Mouse (Mus musculus): ENCODE measurements around the gene Adgrl3.

DNA sequence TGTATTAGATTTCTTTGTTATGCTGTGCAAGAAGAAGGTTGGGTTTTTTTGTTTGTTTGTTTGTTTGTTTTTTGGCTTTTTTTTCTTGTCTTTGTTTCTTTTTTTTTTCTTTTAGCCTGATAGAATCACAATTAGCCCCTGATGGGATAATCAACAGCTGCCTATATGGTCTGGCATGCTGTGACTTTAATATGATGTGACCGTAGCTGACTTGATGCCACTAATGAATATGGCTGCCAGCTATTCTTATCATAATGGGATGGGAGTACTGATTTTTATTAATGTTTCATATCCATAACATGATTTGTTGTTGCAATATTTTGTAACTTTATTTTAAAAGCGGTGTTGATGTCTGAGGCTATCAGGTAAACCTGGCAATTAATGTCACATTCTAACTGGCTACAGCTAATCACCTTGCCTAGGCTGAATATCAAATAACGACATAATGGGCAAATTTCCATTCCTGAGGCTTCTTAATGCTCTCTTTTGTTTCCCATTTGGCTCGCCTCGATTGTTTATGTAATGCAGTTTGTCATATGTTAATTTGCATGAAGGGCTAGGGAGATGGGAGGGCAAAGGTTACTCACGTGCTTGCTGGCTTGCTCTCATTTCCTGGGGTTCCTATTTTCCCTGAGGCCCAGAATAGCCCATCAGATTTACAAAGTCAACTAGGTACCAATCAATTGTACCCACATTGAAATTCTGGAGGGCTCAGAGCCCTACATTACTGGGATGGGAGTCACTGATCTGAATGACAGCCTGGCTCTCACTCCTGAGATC, 641.9 kb downstream of the Adgrl3 start:
- TF ChIP-seq EP300 (IDR thresholded peaks at IDR 0.05; ENCODE audit: low read depth) (no peak), CTCF (IDR thresholded peaks at IDR 0.05; ENCODE audit: low read depth) (no peak)
